In the genomic region with DNA sequence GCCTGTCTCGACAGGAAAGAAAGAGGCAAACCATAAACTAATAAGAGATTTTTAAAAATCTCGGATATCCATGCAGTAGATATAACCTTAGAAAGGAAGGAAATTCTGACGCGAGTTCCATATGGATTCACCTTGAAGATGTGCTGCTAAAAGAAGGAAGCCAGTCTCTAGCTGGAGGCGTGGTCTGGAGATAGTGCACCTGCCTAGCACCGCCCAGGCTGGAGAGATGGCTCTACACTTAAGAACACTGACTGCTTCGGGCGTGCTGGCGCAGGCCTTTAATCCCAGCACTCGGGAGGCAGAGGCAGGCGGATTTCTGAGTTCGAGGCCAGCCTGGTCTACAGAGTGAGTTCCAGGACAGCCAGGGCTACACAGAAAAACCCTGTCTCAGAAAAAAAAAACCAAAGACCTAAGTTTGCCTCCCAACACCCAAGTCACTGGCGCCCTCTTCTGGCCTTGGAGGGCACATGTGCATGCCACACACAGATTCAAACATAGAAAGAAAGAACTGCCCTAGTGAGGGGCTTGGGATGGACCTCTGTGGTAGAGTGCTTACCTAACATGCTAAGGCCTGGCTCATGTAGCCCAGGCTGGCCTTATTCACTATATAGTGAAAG, we compare ENCODE assay signal across 1 mouse cellular context.
TF ChIP-seq lines count a peak whose summit lies in the region.

No protein-coding gene starts in this region.

TF ChIP-seq in myocyte, 11 proteins besides CTCF, POLR2A, EP300 and RAD21 (continued from another document):
- TF ChIP-seq MAX (IDR thresholded peaks at IDR 0.05; ENCODE audit: low read depth): no peak
- TF ChIP-seq SRF (IDR thresholded peaks at IDR 0.05; ENCODE audit: control insufficient read depth, insufficient read length, low read depth): no peak
- no peak for TF ChIP-seq TCF12 (IDR thresholded peaks at IDR 0.05; ENCODE audit: insufficient read depth, poor library complexity, severe bottlenecking)
- no peak for TF ChIP-seq CEBPB (IDR thresholded peaks at IDR 0.05; ENCODE audit: insufficient read depth, poor library complexity, severe bottlenecking)
- TF ChIP-seq E2F4 (IDR thresholded peaks at IDR 0.05; ENCODE audit: insufficient read depth): no peak
